Mouse (Mus musculus) cerebellum, adult 2 months (tissue): ENCODE results near the gene Gm5475.

Experiments used
- CTCF ChIP-seq: fragments of 200-500 bp; IDR thresholded peaks from 2 replicates; pipeline ENCODE4 v1.5.1; 2011; ENCODE audit warnings: low read depth, mild to moderate bottlenecking, control low read depth, low read length, moderate library complexity, borderline replicate concordance; ENCODE audit not compliant: insufficient read depth
- POLR2A ChIP-seq: fragments of 200-500 bp; IDR thresholded peaks from 2 replicates; pipeline ENCODE4 v1.6.1; 2011; ENCODE audit warnings: low read length, control low read depth, borderline replicate concordance; ENCODE audit not compliant: insufficient read depth

GRCm38 (mm10) chr15:100462086-100462485 is 40.1 kb downstream of the Gm5475 start:
- no peak for TF ChIP-seq CTCF
- no peak for TF ChIP-seq POLR2A
